Mouse (Mus musculus) stomach, postnatal 0 days (tissue): ENCODE measurements around the gene Cdk2ap1.
"Not testable (repeated sequence)": the region's sequence is repeated elsewhere in the genome, so short reads cannot be mapped to it uniquely, and the experiment has no call there.

Source experiments
- CTCF ChIP-seq: IDR thresholded peaks from 2 replicates; pipeline ENCODE4 v1.5.1; 2016; ENCODE audit warnings: antibody characterized with exemption, low read depth, mild to moderate bottlenecking, moderate library complexity
- EP300 ChIP-seq: optimal IDR thresholded peaks from 2 replicates; pipeline ENCODE3; 2016; ENCODE audit warnings: antibody characterized with exemption

- peak; percentile 77 for TF ChIP-seq CTCF
- not testable (repeated sequence) for TF ChIP-seq EP300
These were observed 63.6 kb downstream of the Cdk2ap1 start for GRCm38 (mm10) chr5:124299307-124299706.
